ENCODE assay signal across 8 mouse cellular contexts in the genomic region with DNA sequence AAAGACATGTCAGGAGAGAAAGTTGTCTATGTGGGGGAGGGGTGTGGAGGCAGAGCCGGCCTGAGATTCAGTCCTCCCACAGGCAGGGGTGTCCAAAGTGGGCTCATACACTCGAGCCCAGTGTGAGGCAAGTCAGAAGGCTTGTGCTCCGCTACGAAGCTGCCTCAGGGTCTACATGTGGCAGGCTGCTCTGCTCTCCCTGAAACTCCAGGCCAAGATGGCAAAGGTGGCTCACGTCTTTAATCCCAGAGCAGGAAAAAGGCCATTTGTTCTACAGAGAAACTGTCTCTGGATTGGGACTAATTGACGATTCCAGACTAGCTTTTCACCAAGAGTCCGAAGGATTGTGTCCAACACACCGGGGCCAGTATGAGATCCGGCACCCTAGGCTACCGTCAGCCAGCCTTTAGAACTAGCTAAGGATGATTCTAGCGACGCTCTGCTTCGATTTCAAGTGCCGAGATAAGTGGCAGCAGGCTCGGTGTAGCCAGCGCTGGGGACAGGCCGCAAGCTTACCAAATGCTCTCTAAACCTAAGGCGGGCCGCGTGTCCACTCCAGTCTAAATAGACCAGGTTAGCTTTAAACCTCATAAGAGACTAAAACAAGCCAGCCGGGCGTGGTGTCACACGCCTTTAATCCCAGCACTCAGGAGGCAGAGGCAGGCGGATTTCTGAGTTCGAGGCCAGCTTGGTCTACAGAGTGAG. TPM values are rescaled to one million over a fixed set of nuclear protein-coding genes. Genes with fewer than 3 reads are reported as not detected.
DNase-seq lines count a peak whose midpoint lies in the region; ATAC-seq and TF ChIP-seq lines count a peak whose summit lies in the region.

No protein-coding gene starts in this region.

- no peak for DNase-seq in liver, adult 2 months (ENCODE audit: extremely low read depth, low read depth, low spot score)
- no peak for DNase-seq in liver
- DNase-seq in natural killer cell, adult 2 months (ENCODE audit: low spot score in 2 of 2): no peak
- no peak for DNase-seq in lung, postnatal 25 days (ENCODE audit: low spot score)

- WGBS in liver, adult 2 months: 2% methylated on average over 25 of the region's 25 CpGs
- WGBS in hindbrain, embryonic 13.5 days: 3% methylated on average over 25 of the region's 25 CpGs
- 3% methylated on average over 25 of the region's 25 CpGs for WGBS in midbrain, embryonic 16.5 days

- no peaks in the 10 kb centered on the region for H3K9me3 ChIP-seq in hindbrain, embryonic 13.5 days
- no peaks in the 10 kb centered on the region for H3K9me3 ChIP-seq in midbrain, embryonic 16.5 days (replicated peaks; ENCODE audit: control insufficient read depth, low read length, poor library complexity, severe bottlenecking)

- TF ChIP-seq CTCF in liver, adult 2 months (IDR thresholded peaks at IDR 0.05; ENCODE audit: low read depth, low read length): no peak
- TF ChIP-seq CTCF in bone marrow macrophage, adult 2 months (IDR thresholded peaks at IDR 0.05; ENCODE audit: low read depth, low read length): no peak

- peaks cover 5% of the 10 kb centered on the region for H3K4me1 ChIP-seq in liver, adult 2 months (ENCODE audit: control insufficient read depth, insufficient read depth, low read length)
- H3K4me1 ChIP-seq in bone marrow macrophage, adult 2 months (ENCODE audit: control insufficient read depth, insufficient read depth, low read length): peaks cover 16% of the 10 kb centered on the region
- H3K4me1 ChIP-seq in hindbrain, embryonic 13.5 days (replicated peaks): peaks cover 31% of the 10 kb centered on the region
- H3K4me1 ChIP-seq in midbrain, embryonic 16.5 days (ENCODE audit: control insufficient read depth, insufficient read depth, low read length): peaks cover 11% of the 10 kb centered on the region

- peaks cover 10% of the 10 kb centered on the region; the same call in 1 of the 2 replicates for H3K79me2 ChIP-seq in liver, adult 2 months (ENCODE audit: control insufficient read depth, insufficient read depth, low read length)

- H3K36me3 ChIP-seq in liver, adult 2 months (ENCODE audit: control insufficient read depth, insufficient read depth, low read length): peaks cover 13% of the 10 kb centered on the region
- peaks cover 33% of the 10 kb centered on the region for H3K36me3 ChIP-seq in hindbrain, embryonic 13.5 days
- H3K36me3 ChIP-seq in midbrain, embryonic 16.5 days (ENCODE audit: control insufficient read depth, insufficient read depth, low read length): peaks cover 25% of the 10 kb centered on the region

- H3K4me3 ChIP-seq in liver, adult 2 months (ENCODE audit: insufficient read depth, low read depth, low read length): peak overlapping the region; percentile 87
- peak overlapping the region; percentile 98 for H3K4me3 ChIP-seq in bone marrow macrophage, adult 2 months (ENCODE audit: insufficient read depth, low read length)
- peak overlapping the region; percentile 80 for H3K4me3 ChIP-seq in hindbrain, embryonic 13.5 days
- peak overlapping the region; percentile 83 for H3K4me3 ChIP-seq in midbrain, embryonic 16.5 days (ENCODE audit: low read depth, low read length)

- peak overlapping the region; percentile 98 for H3K4me2 ChIP-seq in hindbrain, embryonic 13.5 days
- H3K4me2 ChIP-seq in midbrain, embryonic 16.5 days (ENCODE audit: low read length): peak overlapping the region; percentile 96

- H3K9ac ChIP-seq in liver, adult 2 months (ENCODE audit: low read depth, low read length): peak overlapping the region; percentile 97
- H3K9ac ChIP-seq in hindbrain, embryonic 13.5 days: peak overlapping the region; percentile 92
- H3K9ac ChIP-seq in midbrain, embryonic 16.5 days (ENCODE audit: low read depth, low read length): peak overlapping the region; percentile 91

- peaks cover 6% of the 10 kb centered on the region; the same call in 1 of the 2 replicates for H3K27me3 ChIP-seq in liver, adult 2 months (ENCODE audit: control insufficient read depth, insufficient read depth, low read length)
- H3K27me3 ChIP-seq in hindbrain, embryonic 13.5 days: peaks cover 43% of the 10 kb centered on the region
- H3K27me3 ChIP-seq in midbrain, embryonic 16.5 days (ENCODE audit: control insufficient read depth, insufficient read depth, low read depth, low read length): peaks cover 35% of the 10 kb centered on the region

- no peak; the same call in 1 of the 2 replicates for ATAC-seq in hindbrain, embryonic 13.5 days (ENCODE audit: low FRiP score)
- no peak for ATAC-seq in midbrain, embryonic 16.5 days
- ATAC-seq in megakaryocyte progenitor cell, adult 5-6 weeks (replicated peaks; ENCODE audit: poor library complexity): no peak

- H3K27ac ChIP-seq in liver, adult 2 months (replicated peaks; ENCODE audit: insufficient read depth, low read depth, low read length): no peak overlapping the region; the same call in 1 of the 2 replicates
- H3K27ac ChIP-seq in bone marrow macrophage, adult 2 months (ENCODE audit: insufficient read depth, low read depth, low read length): peak overlapping the region; percentile 65
- peak overlapping the region; percentile 81 for H3K27ac ChIP-seq in hindbrain, embryonic 13.5 days
- peak overlapping the region; percentile 72 for H3K27ac ChIP-seq in midbrain, embryonic 16.5 days (ENCODE audit: low read length)

- no peak for TF ChIP-seq POLR2A in liver, adult 2 months (IDR thresholded peaks at IDR 0.05; ENCODE audit: extremely low read depth, insufficient read depth, low read length)
- TF ChIP-seq POLR2A in bone marrow macrophage, adult 2 months (IDR thresholded peaks at IDR 0.05; ENCODE audit: borderline replicate concordance, low read depth, low read length): no peak

RNA-seq across cellular contexts. Expression of gene Rpl18a, which starts 0.7 kb away (rescaled TPM):
- total RNA-seq in liver, adult 2 months (2014; rRNA removed): 318 and 506 TPM in 2 replicates
- polyA plus RNA-seq in liver, adult 2 months (2012; rRNA removed): 1,953 and 2,350 TPM in 2 replicates
- polyA plus RNA-seq in bone marrow macrophage, adult 2 months (2012; ENCODE audit: insufficient read depth, insufficient read length, missing spikeins): 1,719 and 1,824 TPM in 2 replicates
- 2,665 and 2,711 TPM in 2 replicates for polyA plus RNA-seq in hindbrain, embryonic 13.5 days (2015; fragmentation: Nextera tagmentation; extraction: Ambion mirVana)
- polyA plus RNA-seq in midbrain, embryonic 16.5 days (2015; fragmentation: Nextera tagmentation; extraction: Ambion mirVana): 1,781 and 1,796 TPM in 2 replicates
- total RNA-seq in megakaryocyte progenitor cell, adult 5-6 weeks (2015): 7,432 and 8,014 TPM in 2 replicates
- total RNA-seq in megakaryocyte progenitor cell, adult 5-6 weeks (2017): 2,240 and 2,571 TPM in 2 replicates

RNA-seq across cellular contexts. Expression of gene Slc5a5, which starts 3.9 kb away (rescaled TPM):
- not detected in 2 replicates for total RNA-seq in liver, adult 2 months (2014; rRNA removed)
- not detected in 2 replicates for polyA plus RNA-seq in liver, adult 2 months (2012; rRNA removed)
- polyA plus RNA-seq in bone marrow macrophage, adult 2 months (2012; ENCODE audit: insufficient read depth, insufficient read length, missing spikeins): not detected in 2 replicates
- 0.61 and 0.95 TPM in 2 replicates for polyA plus RNA-seq in hindbrain, embryonic 13.5 days (2015; fragmentation: Nextera tagmentation; extraction: Ambion mirVana)
- polyA plus RNA-seq in midbrain, embryonic 16.5 days (2015; fragmentation: Nextera tagmentation; extraction: Ambion mirVana): 1.7 and 1.9 TPM in 2 replicates
- 0.07 TPM in 1 of 2 replicates, not detected in the other for total RNA-seq in megakaryocyte progenitor cell, adult 5-6 weeks (2015)
- not detected in 2 replicates for total RNA-seq in megakaryocyte progenitor cell, adult 5-6 weeks (2017)

RNA-seq across cellular contexts. Expression of gene Map1s, which starts 9.3 kb away (rescaled TPM):
- 1.8 and 3.0 TPM in 2 replicates for total RNA-seq in liver, adult 2 months (2014; rRNA removed)
- 4.6 and 8.7 TPM in 2 replicates for polyA plus RNA-seq in liver, adult 2 months (2012; rRNA removed)
- polyA plus RNA-seq in bone marrow macrophage, adult 2 months (2012; ENCODE audit: insufficient read depth, insufficient read length, missing spikeins): 37.3 and 44.2 TPM in 2 replicates
- polyA plus RNA-seq in hindbrain, embryonic 13.5 days (2015; fragmentation: Nextera tagmentation; extraction: Ambion mirVana): 55.6 and 61.9 TPM in 2 replicates
- polyA plus RNA-seq in midbrain, embryonic 16.5 days (2015; fragmentation: Nextera tagmentation; extraction: Ambion mirVana): 59.7 and 65.0 TPM in 2 replicates
- 14.4 and 14.7 TPM in 2 replicates for total RNA-seq in megakaryocyte progenitor cell, adult 5-6 weeks (2015)
- total RNA-seq in megakaryocyte progenitor cell, adult 5-6 weeks (2017): 13.2 and 14.4 TPM in 2 replicates

RNA-seq across cellular contexts. Expression of gene Ccdc124, which starts 22.7 kb away (rescaled TPM):
- 17.2 and 22.1 TPM in 2 replicates for total RNA-seq in liver, adult 2 months (2014; rRNA removed)
- 34.0 and 34.4 TPM in 2 replicates for polyA plus RNA-seq in liver, adult 2 months (2012; rRNA removed)
- 35.6 and 39.9 TPM in 2 replicates for polyA plus RNA-seq in bone marrow macrophage, adult 2 months (2012; ENCODE audit: insufficient read depth, insufficient read length, missing spikeins)
- 157 and 162 TPM in 2 replicates for polyA plus RNA-seq in hindbrain, embryonic 13.5 days (2015; fragmentation: Nextera tagmentation; extraction: Ambion mirVana)
- 167 and 182 TPM in 2 replicates for polyA plus RNA-seq in midbrain, embryonic 16.5 days (2015; fragmentation: Nextera tagmentation; extraction: Ambion mirVana)
- 27.6 and 37.2 TPM in 2 replicates for total RNA-seq in megakaryocyte progenitor cell, adult 5-6 weeks (2015)
- 33.9 and 37.1 TPM in 2 replicates for total RNA-seq in megakaryocyte progenitor cell, adult 5-6 weeks (2017)

RNA-seq across cellular contexts. Expression of gene Kcnn1, which starts 33.4 kb away (rescaled TPM):
- total RNA-seq in liver, adult 2 months (2014; rRNA removed): 6.2 and 6.4 TPM in 2 replicates
- 8.4 and 10.6 TPM in 2 replicates for polyA plus RNA-seq in liver, adult 2 months (2012; rRNA removed)
- polyA plus RNA-seq in bone marrow macrophage, adult 2 months (2012; ENCODE audit: insufficient read depth, insufficient read length, missing spikeins): 0.99 and 1.8 TPM in 2 replicates
- 13.3 and 17.7 TPM in 2 replicates for polyA plus RNA-seq in hindbrain, embryonic 13.5 days (2015; fragmentation: Nextera tagmentation; extraction: Ambion mirVana)
- polyA plus RNA-seq in midbrain, embryonic 16.5 days (2015; fragmentation: Nextera tagmentation; extraction: Ambion mirVana): 15.4 and 16.1 TPM in 2 replicates
- total RNA-seq in megakaryocyte progenitor cell, adult 5-6 weeks (2015): 0.12 and 0.42 TPM in 2 replicates
- 0.84 and 0.92 TPM in 2 replicates for total RNA-seq in megakaryocyte progenitor cell, adult 5-6 weeks (2017)
